Mouse (Mus musculus): Measurements from ENCODE around the gene Olfr164. TPM values are rescaled to one million over a fixed set of nuclear protein-coding genes. Genes with fewer than 3 reads are reported as not detected.

Olfr164 gene
- polyA plus RNA-seq (2014; fragmentation: Illumina TruSeq; extraction: RNeasy Lipid Tissue Mini Kit (QIAGEN cat#74804); ENCODE audit: low read depth, low replicate concordance): not detected

GRCm38 (mm10) chr16:19313964-19314363 is at the start of gene Olfr164:
Olfr164 (minus strand) TSS chr16:19314064.

Other genes with a start within 250 kb of the Olfr164 start
- gene Olfr165, start 109.1 kb upstream of the Olfr164 start, polyA plus RNA-seq (2014; fragmentation: Illumina TruSeq; extraction: RNeasy Lipid Tissue Mini Kit (QIAGEN cat#74804); ENCODE audit: low read depth, low replicate concordance): not detected
- gene Olfr166, start 169.6 kb upstream of the Olfr164 start, polyA plus RNA-seq (2014; fragmentation: Illumina TruSeq; extraction: RNeasy Lipid Tissue Mini Kit (QIAGEN cat#74804); ENCODE audit: low read depth, low replicate concordance): not detected
- not detected for gene Olfr167, start 208.2 kb upstream of the Olfr164 start, polyA plus RNA-seq (2014; fragmentation: Illumina TruSeq; extraction: RNeasy Lipid Tissue Mini Kit (QIAGEN cat#74804); ENCODE audit: low read depth, low replicate concordance)
- not detected for gene Olfr168, start 221.5 kb upstream of the Olfr164 start, polyA plus RNA-seq (2014; fragmentation: Illumina TruSeq; extraction: RNeasy Lipid Tissue Mini Kit (QIAGEN cat#74804); ENCODE audit: low read depth, low replicate concordance)

Measured in adrenal gland, adult 10 weeks (tissue).